Mouse (Mus musculus): ENCODE measurements around the gene Klhl42. TPM values are rescaled to one million over a fixed set of nuclear protein-coding genes. Genes with fewer than 3 reads are reported as not detected.

Gene Klhl42
- polyA plus RNA-seq (2015; fragmentation: Nextera tagmentation; extraction: Ambion mirVana) = 7.3 and 7.7 TPM in 2 replicates

DNA sequence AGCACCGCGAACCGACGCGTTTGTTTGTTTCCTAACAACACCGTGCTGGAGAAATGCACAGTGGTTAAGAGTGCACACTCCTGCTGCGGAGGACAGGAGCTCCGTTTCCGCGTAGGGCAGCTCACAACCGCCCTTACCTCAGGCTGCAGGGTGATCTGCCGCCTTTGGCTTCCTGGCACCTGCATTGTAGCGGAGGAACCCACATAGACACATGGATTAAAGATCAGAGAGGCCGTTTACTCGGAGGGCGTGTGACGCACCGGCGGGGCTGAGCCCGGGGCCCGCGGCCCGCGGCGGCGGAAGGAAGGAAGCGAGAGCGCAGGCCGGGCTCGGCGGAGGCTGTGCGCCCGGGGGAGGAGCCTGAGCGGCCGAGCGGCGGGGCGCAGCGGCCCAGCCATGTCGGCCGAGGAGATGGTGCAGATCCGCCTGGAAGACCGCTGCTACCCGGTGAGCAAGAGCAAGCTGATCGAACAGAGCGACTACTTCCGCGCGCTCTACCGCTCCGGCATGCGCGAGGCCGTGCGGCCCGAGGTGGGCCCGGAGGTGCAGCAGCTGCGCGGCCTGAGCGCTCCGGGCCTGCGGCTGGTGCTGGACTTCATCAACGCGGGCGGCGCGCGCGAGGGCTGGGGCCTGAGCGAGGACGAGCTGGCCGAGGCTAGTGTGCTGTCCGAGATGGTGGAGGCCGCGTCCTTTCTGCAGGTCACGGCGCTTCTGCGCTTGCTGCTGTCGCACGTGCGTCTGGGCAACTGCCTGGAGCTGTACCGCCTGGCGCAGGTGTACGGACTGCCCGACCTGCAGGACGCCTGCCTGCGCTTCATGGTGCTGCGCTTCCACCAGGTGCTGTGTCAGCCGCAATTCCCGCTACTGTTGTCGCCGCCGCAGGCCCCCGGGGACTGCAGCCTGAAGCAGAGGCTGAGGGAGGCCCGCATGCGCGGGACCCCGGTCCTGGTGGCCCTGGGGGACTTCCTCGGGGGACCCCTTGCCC lies at the start of gene Klhl42:
TSS of gene Klhl42 (plus strand) at position 244 of the 985 bp plus-strand sequence.
- DNase-seq (ENCODE audit: low spot score) = peak; percentile 92

DNA sequence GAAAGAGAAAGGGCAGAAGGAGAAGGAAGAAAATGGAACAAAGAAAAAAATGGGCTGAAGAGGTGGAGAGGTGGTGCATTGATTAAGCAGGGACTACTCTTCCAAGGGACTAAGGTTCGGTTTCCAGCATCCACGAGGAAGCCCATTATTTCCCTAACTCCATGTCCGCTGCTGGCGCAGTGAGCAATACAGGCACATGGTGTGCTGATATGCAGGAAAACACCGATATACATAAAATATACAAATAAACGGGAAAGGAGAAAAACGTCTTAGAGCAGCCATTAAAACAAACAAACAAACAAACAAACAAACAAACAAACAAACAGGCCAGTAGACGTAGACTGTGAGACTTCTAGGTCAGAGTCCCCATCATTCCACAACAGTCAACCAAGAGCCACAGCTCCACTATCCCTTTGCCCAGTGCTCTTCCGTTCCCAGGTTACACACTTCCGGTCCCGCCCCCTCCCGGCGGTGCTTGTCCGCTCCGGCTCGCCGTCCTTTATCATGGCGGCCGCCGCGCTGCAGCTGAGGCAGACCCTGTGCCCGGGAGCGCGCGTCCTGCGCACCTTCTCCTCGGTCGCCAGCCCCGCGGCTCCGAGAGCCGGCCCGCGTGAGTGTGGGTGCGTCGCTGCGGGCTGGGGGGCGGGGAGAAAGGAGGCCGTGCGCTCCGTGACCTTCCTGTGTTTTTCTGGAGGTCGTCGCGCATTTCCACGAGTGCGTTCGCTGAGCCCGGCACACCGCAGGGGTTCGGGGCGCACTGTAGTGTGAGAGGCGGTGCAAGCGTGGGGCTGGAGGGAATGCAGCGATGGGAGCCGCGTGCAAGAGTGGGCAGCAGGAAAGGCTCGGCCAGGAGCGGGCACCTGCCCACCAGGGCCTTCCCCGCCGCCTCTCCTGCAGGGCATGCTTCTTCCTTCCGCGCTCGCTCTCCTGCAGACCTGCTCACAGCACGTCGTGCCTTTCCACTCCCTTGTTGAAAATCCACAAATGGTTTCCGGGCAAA lies 48.6 kb upstream of the Klhl42 start, which contains the start of gene Mrps35:
TSS of gene Mrps35 (plus strand) at position 474 of the 1,000 bp plus-strand sequence.
- peak; percentile 87 for DNase-seq (ENCODE audit: low spot score)

DNA sequence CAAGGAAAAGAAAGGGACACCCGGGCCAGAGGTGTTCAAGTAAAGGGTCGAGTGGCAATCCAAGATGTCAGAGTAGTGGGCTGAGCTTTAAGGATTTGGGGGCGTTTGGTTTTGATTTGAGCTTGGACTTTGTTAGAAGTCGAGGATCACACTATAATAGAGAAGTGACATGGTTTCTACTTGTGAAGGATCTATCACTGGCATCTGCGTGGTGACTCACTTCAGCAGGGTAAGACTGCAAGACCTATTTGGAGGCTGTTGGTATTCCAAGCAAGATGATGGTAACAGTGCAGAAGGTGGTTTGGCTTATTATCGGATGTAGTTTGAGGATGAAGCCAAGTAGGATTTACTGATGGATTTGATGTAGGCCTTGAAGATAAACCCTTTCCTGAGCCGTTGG lies 47.5 kb upstream of the Klhl42 start:
- no peak for DNase-seq (ENCODE audit: low spot score)

DNA sequence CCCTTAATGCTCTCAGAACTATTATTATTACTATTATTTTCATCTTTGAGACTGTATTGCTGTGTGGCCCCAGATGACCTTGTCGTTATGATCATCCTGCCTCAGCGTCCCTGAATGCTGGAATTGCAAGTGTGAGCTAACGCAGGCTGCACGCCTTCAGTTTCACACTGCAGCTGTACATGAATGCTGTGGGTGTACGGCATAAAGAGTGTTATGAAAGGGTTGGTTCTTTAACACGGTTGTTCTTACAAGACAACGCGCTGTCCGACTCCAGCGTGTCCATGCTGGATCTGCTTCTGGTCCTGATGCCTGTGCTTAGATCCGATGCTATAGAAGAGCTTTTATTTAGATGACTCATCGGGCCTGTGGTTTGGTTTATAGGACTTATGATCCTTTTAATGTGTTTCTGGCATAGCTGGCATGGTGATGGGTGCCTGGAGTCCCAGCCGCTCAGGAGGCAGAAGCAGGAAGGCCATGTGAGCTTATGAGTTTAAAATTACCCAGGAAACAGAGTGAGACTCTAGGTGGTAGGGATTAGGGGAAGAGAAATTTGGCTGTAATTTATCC lies 41.9 kb upstream of the Klhl42 start:
- no peak for DNase-seq (ENCODE audit: low spot score)

DNA sequence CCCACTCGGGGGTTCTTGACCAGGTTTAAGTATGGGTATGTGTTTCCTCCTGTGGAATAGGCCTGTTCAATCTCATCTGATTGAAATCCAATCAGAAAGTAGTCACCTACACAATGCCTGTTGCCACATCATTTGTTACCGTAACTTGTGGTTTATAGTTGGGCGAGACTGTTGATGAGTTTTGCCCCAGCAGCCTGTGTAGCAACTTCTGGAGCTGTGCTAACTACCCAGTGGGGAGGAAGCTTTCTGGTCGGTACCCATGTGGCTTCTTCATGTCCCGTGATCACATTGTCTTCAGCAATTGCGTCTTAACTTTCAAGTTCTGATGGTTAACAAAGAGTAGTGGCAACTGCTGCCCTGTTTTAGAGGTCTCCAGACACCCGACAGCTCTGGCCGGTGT lies 39.5 kb upstream of the Klhl42 start:
- DNase-seq (ENCODE audit: low spot score) = no peak

DNA sequence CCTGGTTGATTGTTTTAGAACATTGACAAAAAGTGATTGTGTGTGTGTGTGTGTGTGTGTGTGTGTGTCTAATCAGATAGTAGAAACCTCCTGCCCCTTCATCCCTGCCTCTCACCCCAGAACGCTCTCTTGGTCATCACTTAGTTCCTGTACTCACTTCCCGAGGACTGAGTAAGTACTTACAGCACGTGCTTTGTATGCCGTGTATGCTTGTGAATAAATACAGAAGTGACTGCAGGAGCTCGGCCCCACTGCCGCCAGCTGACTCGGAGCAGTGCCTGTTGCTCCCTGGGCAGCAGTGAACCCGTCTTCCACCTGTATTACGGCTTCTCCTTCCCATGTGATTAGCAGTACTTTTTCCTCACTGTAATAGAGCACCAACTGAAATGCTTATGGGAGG lies 38.7 kb upstream of the Klhl42 start:
- no peak for DNase-seq (ENCODE audit: low spot score)

DNA sequence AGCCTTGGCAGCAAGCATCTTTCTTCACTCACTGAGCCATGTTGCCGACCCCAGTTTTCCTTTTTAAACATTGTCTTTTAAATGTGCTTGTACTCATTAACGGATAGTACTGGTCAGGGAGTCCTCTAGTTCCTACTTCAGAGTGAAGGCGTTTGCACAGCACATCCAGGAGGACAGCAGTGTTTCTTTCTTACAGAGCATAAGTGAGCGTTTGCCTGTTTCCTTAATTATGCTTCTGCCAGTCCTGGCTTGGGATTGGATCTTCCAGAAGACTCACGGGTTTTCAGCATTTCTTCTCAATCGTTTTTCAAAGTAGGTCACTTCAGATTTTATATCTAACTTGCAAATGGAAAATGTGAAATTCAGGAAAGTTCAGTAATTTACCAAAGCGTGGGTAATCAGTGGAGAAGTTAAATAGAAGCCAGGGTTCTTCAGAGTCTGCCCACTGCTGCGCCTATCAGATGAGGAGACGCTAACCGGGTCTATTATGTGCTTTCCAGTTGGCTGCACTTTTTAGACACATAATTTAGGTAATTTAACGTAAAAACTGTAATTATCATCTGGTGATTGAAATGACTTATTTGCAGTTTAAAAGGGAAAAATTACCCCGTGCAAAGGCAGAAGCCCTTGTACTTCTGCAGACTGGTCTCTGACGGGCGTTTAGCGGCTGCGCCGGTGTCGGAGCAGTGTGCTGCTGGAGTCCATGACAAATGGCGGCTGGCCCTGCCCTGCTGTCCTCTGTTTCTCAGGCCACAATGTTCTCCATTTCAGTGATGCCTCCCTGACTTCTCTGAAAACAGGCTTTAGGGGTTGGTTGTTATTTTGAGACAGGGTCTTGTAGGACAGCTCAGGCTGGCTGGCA lies 37.2 kb upstream of the Klhl42 start:
- no peak for DNase-seq (ENCODE audit: low spot score)

DNA sequence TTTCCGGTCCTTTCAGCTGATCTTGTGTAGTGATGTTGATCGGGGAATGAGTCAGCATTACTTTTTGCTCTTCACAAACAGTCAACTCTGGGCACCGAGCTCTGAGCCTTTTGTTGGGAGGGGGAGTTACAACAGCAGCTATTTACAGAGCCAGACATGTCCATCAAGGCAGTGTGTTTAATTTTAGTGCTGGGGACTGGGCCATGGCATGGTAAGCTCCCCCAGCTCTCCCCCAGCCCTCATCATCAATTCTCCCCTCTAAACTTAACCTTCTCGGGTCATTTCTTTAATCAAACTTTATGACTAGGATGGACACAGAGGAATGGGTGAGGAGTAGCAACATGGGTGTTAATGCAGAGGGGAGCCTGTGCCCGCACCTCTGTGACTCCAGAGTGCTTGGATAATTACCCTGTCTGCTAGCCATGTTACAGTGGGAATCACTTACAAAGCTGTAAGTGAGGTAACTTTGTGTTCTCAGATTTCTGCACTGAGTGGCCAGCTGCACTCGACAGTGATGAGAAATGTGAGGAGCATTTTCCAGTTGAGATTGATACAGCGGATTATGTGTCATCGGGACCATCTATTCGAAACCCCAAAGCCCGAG lies 35.7 kb upstream of the Klhl42 start:
- DNase-seq (ENCODE audit: low spot score) = no peak

DNA sequence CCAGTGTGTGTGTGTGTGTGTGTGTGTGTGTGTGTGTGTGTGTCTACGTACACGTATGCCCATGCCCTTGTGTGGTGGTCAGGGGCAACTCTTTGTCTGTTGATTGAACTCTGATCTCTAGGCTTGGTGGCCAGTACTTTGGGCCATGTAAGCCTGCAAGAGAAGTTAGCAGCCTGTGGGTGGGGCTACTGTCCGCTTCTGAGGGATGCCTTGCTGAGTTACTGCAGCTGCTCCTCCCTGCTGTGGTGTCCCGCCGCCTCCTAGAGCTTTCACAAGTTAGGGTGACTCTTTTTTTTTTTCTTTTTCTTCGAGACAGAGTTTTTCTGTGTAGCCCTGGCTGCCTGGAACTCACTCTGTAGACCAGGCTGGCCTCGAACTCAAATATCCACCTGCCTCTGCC lies 31.9 kb upstream of the Klhl42 start:
- DNase-seq (ENCODE audit: low spot score) = no peak

DNA sequence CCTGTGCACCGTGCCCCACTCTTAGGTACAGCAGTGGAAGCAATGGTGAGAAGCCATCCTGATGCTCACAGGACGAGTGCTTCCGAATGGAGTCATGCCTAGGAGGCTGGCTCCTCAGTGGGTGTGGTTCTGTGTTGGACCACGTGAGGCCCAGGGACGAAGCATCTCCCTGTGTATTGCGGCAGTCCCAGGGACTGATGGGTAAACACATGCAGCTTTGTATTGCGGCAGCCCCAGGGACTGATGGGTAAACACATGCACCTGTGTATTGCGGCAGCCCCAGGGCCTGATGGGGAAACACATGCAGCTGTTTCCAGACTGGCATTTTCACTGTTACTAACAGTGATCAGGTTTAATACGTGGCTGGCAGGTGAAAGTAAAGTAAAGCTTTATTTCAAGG lies 29.5 kb upstream of the Klhl42 start:
- no peak for DNase-seq (ENCODE audit: low spot score)

DNA sequence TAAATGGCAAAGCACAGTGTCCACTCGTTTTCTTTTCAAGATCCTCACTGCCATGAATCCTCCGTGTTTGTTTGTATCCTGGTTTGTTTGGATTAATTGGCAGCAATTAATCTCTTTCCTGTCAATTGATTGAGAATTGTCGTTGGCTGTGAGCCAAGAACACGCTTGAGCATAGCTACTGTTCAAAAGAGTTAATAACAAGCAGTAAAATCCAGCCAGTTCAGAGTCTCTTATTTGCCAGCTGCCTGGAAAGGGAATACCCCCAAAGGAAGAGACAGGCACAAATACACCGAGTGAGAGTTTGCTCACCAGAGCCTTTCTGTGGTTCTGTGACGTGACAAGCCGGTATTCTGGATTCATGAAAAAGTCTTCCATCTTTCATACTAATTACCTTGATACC lies 29.1 kb upstream of the Klhl42 start:
- no peak for DNase-seq (ENCODE audit: low spot score)

DNA sequence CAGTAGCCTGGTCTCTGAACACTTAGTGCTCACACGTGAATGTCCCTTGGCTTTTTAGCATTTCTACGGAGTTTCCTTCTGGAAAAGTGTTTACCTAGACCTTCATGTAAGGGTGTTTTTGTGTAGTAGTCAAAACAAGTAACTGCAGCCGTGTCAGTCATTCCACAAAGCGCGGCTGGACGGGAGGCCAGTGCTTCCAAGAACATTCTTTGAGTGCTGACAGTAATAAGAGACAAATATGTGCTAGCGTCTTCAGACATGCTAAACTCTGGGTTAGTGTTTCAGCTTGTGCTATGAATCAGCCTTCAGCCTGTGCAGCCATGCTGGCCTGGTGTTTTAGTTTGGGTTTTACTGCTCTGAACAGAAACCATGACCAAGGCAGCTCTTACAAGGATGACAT lies 28.5 kb upstream of the Klhl42 start:
- no peak for DNase-seq (ENCODE audit: low spot score)

DNA sequence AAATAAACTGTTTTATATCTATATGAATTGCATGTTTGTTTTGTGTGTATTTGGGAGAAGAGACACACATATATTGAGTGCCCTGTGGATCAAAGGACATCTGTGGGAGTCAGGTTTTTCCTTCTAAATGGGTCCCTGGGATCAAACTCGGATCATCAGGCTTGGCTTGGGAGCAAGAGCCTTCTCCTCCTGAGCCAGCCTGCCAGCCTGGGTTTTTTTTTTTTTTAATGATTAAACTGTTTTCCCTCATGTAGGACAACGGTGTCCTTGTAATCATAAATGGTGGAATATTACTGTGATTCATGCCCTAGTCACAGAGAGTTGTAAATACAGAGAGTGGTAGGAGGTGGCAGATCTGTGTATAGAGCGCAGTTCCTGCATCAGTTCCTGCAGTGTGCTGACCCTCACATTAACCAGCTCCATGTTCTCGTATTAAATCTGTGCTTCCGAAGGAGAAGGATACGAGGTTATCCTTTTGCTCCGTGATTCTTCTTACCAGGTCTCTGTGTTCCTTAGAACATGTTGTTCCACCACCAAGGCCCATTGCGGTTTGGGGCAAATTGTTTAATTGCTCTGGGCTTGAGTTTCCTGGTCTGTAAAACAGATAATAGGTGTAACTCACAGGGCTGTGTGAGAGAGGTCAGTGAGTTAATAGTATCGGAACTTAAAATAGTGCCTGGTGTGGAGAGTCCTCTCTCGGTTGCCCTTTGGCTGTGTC lies 26.8 kb upstream of the Klhl42 start:
- DNase-seq (ENCODE audit: low spot score) = no peak

DNA sequence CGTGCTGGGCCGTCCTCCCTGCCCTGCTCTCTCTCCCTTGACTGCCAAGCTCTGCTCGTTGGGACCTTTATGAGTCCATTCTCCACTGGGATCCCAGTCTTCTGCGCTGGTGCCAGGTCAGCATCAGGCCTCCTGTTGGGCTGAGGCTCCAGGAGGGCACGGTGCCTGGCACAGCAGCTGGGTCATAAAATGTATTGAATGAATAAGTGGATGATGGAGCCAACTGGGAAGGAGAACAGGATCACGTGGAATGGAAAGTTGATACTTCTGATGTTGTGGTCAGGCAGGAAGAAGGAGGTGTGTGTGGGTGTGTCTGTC lies 26.3 kb upstream of the Klhl42 start:
- DNase-seq (ENCODE audit: low spot score) = no peak

DNA sequence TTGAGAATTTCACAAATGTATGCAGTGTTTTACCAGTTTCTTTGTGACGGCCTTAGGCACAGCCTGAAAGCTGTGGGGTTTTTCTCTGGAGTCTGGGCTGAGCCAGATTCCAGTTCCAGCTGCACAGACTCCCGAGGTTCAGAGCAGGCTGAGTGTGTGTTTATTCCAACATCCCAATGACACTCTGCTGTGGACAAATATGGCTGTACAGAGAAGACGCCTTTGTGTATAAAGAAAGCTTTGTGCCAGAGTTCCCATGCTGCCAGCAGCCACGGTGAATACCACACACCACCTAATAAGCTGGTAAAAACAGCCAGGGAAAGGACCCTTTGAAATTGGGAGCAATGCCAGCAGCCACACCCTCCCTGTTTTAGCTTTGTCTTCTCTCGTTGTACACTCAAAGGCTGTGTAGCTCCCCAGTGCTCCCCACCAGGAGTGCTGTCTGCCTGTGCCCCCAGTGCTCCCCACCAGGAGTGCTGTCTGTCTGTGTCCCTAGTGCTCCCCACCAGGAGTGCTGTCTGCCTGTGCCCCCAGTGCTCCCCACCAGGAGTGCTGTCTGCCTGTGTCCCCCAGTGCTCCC lies 15.3 kb upstream of the Klhl42 start:
- no peak for DNase-seq (ENCODE audit: low spot score)

DNA sequence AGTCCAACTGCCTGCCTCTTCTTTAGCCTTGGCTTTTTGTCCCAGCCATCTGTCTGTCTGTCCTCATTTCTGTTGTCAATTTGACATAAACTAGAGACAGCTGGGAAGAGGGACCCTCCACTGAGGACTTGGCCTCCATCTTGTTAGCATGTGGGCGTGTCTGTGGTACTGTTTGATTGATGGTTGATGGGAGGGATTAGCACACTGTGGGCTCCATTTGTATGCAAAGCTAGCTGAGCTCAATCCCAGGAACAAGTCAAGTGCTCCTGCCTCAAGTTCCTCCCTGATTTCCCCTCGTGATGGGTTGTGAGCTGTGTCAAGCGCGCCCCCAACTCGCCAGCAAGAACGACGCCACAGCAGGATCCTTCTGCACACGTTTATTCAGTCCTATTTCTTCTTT lies 14.3 kb upstream of the Klhl42 start:
- DNase-seq (ENCODE audit: low spot score) = no peak

DNA sequence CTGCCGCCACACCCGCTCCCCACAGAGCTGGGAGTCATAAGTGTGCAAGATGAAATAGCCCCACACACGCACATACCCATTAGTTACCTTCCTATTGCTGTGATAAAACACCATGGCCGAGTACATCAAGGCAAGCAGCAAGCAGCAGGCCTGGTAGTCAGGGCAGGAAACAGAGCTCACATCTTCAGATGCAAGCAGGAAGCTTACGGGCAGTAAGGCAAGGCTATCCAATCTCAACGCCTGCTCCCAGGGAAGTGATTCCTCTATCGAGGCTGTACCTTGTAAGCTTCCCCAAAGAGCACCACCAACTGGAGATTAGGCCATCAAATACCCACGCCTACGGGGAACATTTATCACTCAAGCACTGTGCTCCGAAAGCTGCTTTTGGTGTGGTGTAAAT lies 11.3 kb upstream of the Klhl42 start:
- DNase-seq (ENCODE audit: low spot score) = no peak

DNA sequence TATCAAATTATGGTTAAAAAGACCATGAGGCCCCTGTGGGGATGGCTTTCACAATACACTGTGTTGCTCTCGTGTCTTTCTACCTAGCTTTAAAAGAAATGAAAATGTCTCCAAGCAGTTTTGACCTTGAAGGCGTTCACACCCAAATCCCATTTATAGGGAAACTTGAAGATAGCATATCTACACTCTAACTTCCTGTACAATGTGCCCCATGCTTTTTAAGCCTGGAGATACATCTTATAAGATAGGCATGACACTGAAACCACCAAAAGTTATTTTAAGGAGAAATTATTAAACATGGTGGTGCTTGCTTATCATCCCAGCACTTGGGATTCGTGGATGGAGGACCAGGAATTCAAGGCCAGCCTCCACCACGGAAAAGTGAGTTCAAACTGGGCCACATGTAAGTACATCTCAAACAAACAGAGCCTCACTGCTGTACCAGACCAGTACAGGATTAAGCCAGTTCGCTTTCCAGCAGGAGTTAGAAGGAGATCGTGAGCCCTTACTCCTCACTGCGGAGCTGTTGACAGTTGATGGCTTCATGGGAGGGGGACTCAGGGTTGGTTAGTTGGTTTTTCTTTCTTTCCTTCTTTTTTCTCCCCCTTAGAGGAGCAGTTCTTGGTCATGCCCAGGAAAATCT lies 5.7 kb upstream of the Klhl42 start:
- DNase-seq (ENCODE audit: low spot score) = no peak

Data from thymus, postnatal 0 days (tissue).